ENCODE assay signal across 10 mouse cellular contexts in the genomic region with DNA sequence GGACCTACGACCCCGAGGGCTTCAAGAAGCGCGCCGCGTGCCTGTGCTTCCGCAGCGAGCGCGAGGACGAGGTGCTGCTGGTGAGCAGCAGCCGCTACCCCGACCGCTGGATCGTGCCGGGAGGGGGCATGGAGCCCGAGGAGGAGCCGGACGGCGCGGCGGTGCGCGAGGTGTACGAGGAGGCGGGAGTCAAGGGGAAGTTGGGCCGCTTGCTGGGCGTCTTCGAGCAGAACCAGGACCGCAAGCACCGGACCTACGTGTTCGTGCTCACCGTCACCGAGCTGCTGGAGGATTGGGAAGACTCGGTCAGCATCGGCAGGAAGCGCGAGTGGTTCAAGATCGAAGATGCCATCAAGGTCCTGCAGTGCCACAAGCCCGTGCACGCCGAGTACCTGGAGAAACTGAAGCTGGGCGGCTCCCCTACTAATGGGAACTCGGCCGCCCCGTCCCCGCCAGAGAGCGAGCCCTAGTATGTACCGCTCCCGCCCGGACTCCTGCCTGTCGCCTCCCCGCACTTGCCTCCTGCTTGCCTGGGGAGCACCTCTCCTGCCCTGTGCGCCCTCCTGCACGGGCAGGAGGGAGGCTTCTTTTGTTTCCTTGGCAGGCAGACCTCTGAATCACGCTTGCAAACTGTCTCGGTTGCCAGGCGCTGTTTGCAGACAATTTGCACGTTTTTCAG. TPM values are rescaled to one million over a fixed set of nuclear protein-coding genes. Genes with fewer than 3 reads are reported as not detected.
DNase-seq lines count a peak whose midpoint lies in the region; ATAC-seq and TF ChIP-seq lines count a peak whose summit lies in the region.
"Not testable (repeated sequence)": the region's sequence is repeated elsewhere in the genome, so short reads cannot be mapped to it uniquely, and the experiment has no call there.
"Had no signal": no experiment of that assay in that cellular context is flagged by ENCODE, and none has a peak within 500 bp of the region (broad histone marks: within the 10 kb centered on the region; RNA-seq: fewer than 3 reads in every experiment).

No protein-coding gene starts in this region.

- 18% methylated on average over 24 of the region's 60 CpGs for WGBS in embryonic facial prominence, embryonic 10.5 days
- 17% methylated on average over 1 of the region's 60 CpGs for WGBS in hindbrain, embryonic 13.5 days
- 22% methylated on average over 18 of the region's 60 CpGs for WGBS in lung, adult 2 months
- WGBS in neural tube, embryonic 11.5 days = 4% methylated on average over 4 of the region's 60 CpGs

- peak; percentile 6 for DNase-seq in brain, adult 2 months (ENCODE audit: low read depth, low spot score)
- DNase-seq in embryonic facial prominence, embryonic 10.5 days (ENCODE audit: low spot score) = peak; percentile 8
- peak; percentile 2 to 5 for DNase-seq in frontal cortex, postnatal 25 days (ENCODE audit: low spot score in 2 of 2)
- peak; percentile 2 for DNase-seq in kidney, postnatal 10 days
- DNase-seq in lung, adult 2 months = peak; percentile 4
- DNase-seq in neural tube, embryonic 11.5 days (ENCODE audit: low spot score) = not testable (repeated sequence)
- peak; percentile 5 to 15 for DNase-seq in urinary bladder, adult 18-20 months (ENCODE audit: low spot score in 2 of 2)

- not testable (repeated sequence) for H3K36me3 ChIP-seq in embryonic facial prominence, embryonic 10.5 days (replicated peaks); hindbrain, embryonic 13.5 days; neural tube, embryonic 11.5 days (ENCODE audit: control insufficient read depth, insufficient read depth, low read length)

- not testable (repeated sequence) for H3K27me3 ChIP-seq in embryonic facial prominence, embryonic 10.5 days (replicated peaks; ENCODE audit: low read depth, poor library complexity, severe bottlenecking); hindbrain, embryonic 13.5 days; neural tube, embryonic 11.5 days (ENCODE audit: control insufficient read depth, insufficient read depth, low read length)

- peak overlapping the region; percentile 52 for H3K4me2 ChIP-seq in hindbrain, embryonic 13.5 days
- H3K4me2 ChIP-seq in neural tube, embryonic 11.5 days (ENCODE audit: low read depth) = not testable (repeated sequence)

- H3K4me1 ChIP-seq in embryonic facial prominence, embryonic 10.5 days; lung, adult 2 months (ENCODE audit: control insufficient read depth, insufficient read depth, low read length); neural tube, embryonic 11.5 days (ENCODE audit: control insufficient read depth, insufficient read depth, low read length): not testable (repeated sequence)
- H3K4me1 ChIP-seq in hindbrain, embryonic 13.5 days (replicated peaks) = peaks cover 12% of the 10 kb centered on the region; the same call in 1 of the 2 replicates

- H3K27ac ChIP-seq in embryonic facial prominence, embryonic 10.5 days (replicated peaks); neural tube, embryonic 11.5 days (ENCODE audit: low read depth, low read length): not testable (repeated sequence)
- peak overlapping the region; percentile 79 for H3K27ac ChIP-seq in hindbrain, embryonic 13.5 days

- TF ChIP-seq POLR2A in lung, adult 2 months (IDR thresholded peaks at IDR 0.05; ENCODE audit: borderline replicate concordance, extremely low read depth, low read depth, low read length) = not testable (repeated sequence)

- ATAC-seq in hindbrain, embryonic 13.5 days (ENCODE audit: low FRiP score) = peak; percentile 77
- ATAC-seq in neural tube, embryonic 11.5 days (ENCODE audit: insufficient read depth, low FRiP score, low TSS enrichment) = peak; percentile 39

- not testable (repeated sequence) for H3K9ac ChIP-seq in hindbrain, embryonic 13.5 days; neural tube, embryonic 11.5 days (ENCODE audit: low read length)

- TF ChIP-seq CTCF in lung, adult 2 months (IDR thresholded peaks at IDR 0.05; ENCODE audit: insufficient read depth, low read length) = not testable (repeated sequence)

- H3K9me3 ChIP-seq in embryonic facial prominence, embryonic 10.5 days; hindbrain, embryonic 13.5 days; neural tube, embryonic 11.5 days (ENCODE audit: control insufficient read depth, low read length): not testable (repeated sequence)

- H3K4me3 ChIP-seq in embryonic facial prominence, embryonic 10.5 days = peak overlapping the region; percentile 54
- peak overlapping the region; percentile 43 for H3K4me3 ChIP-seq in hindbrain, embryonic 13.5 days
- not testable (repeated sequence) for H3K4me3 ChIP-seq in lung, adult 2 months (replicated peaks; ENCODE audit: extremely low read depth, low read depth, low read length)
- H3K4me3 ChIP-seq in neural tube, embryonic 11.5 days (ENCODE audit: low read depth, low read length) = peak overlapping the region; percentile 32

RNA-seq across cellular contexts. Expression of a gene that starts 0.8 kb away (rescaled TPM):
- 7.9 and 8.7 TPM in 2 replicates for polyA plus RNA-seq in embryonic facial prominence, embryonic 10.5 days (2016; fragmentation: Nextera tagmentation; extraction: Ambion mirVana)
- polyA plus RNA-seq in hindbrain, embryonic 13.5 days (2015; fragmentation: Nextera tagmentation; extraction: Ambion mirVana) = 18.1 and 19.0 TPM in 2 replicates
- polyA plus RNA-seq in lung, adult 2 months (2012; rRNA removed) = 0.68 and 0.76 TPM in 2 replicates
- polyA plus RNA-seq in neural tube, embryonic 11.5 days (2014; fragmentation: Nextera tagmentation; extraction: Ambion mirVana) = 12.8 and 13.6 TPM in 2 replicates
- polyA plus RNA-seq: macrophage; spleen, adult 2 months had no signal

RNA-seq across cellular contexts. Expression of a gene that starts 35.1 kb away (rescaled TPM):
- polyA plus RNA-seq in embryonic facial prominence, embryonic 10.5 days (2016; fragmentation: Nextera tagmentation; extraction: Ambion mirVana) = not detected in 2 replicates
- polyA plus RNA-seq in hindbrain, embryonic 13.5 days (2015; fragmentation: Nextera tagmentation; extraction: Ambion mirVana) = 0.14 TPM in 1 of 2 replicates, not detected in the other
- polyA plus RNA-seq in lung, adult 2 months (2012; rRNA removed) = not detected in 2 replicates
- polyA plus RNA-seq in neural tube, embryonic 11.5 days (2014; fragmentation: Nextera tagmentation; extraction: Ambion mirVana) = not detected in 2 replicates
- polyA plus RNA-seq: macrophage; spleen, adult 2 months had no signal
